Mouse (Mus musculus) ES-E14 (cell line): ENCODE results near the gene Iqschfp.

Source experiments
- CHD2 ChIP-seq: IDR thresholded peaks from 2 replicates; pipeline ENCODE4 v1.6.1; 2014; ENCODE audit warnings: mild to moderate bottlenecking, low read depth, low read length, inconsistent platforms
- HCFC1 ChIP-seq: IDR thresholded peaks from 2 replicates; pipeline ENCODE4 v1.6.1; 2012; ENCODE audit warnings: low read length, inconsistent platforms, borderline replicate concordance; ENCODE audit not compliant: insufficient read depth
- MAFK ChIP-seq: IDR thresholded peaks from 2 replicates; pipeline ENCODE4 v1.6.1; 2014; ENCODE audit warnings: mild to moderate bottlenecking, low read depth, low read length, inconsistent platforms; ENCODE audit not compliant: insufficient read depth
- ZC3H11A ChIP-seq: IDR thresholded peaks from 2 replicates; pipeline ENCODE4 v1.6.1; 2012; ENCODE audit warnings: low read depth, mild to moderate bottlenecking, inconsistent platforms, low read length, borderline replicate concordance
- ZNF384 ChIP-seq: IDR thresholded peaks from 2 replicates; pipeline ENCODE4 v1.6.1; 2012; ENCODE audit warnings: low read depth, low read length, inconsistent platforms

GRCm38 (mm10) chr3:68604467-68604866 is 712.4 kb downstream of the Iqschfp start:
- no peak for TF ChIP-seq HCFC1
- no peak for TF ChIP-seq CHD2
- TF ChIP-seq ZC3H11A: no peak
- no peak for TF ChIP-seq MAFK
- TF ChIP-seq ZNF384: no peak
